Mouse (Mus musculus): ENCODE measurements around the gene Aqp1. TPM values are rescaled to one million over a fixed set of nuclear protein-coding genes. Genes with fewer than 3 reads are reported as not detected.

Gene Aqp1
- polyA plus RNA-seq, 1 experiment from 2014 or later, result 6.4 TPM

- no peak overlapping the region for H3K4me2 ChIP-seq (ENCODE audit: low read length)
These were observed 22.3 kb upstream of the Aqp1 start for GRCm38 (mm10) chr6:55313893-55314292.

DNA sequence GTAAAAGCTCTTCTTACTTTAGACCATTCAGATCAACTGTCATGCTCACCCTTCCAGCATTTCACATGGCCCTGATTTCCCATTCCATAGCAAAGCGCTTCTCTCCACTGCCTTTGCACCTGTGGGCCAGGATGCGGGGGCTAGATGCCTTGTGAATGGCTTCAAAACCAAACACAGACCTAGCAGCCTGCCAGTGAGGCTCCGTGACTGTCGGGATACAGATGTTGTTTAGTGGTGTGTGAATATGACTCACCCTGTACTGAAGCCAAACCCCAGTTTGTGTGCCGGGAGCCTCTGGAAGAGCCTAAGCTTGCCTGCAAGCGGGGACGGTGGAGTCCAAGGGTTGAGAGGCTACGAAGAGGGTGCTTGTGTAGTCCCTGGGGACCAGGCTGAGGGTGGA lies 21.6 kb upstream of the Aqp1 start:
- 83% methylated on average over 8 of the region's 8 CpGs for whole genome bisulfite sequencing
- ATAC-seq, result no peak
- no peaks in the 10 kb centered on the region; the same call in 1 of the 2 replicates for H3K4me1 ChIP-seq (replicated peaks; ENCODE audit: control insufficient read depth, insufficient read depth, low read length)

More at GRCm38 (mm10) chr6:55313893-55314292, 22.3 kb upstream of the Aqp1 start:
- Histone ChIP-seq H3K9ac (replicated peaks; ENCODE audit: low read depth, low read length) (no peak overlapping the region), H3K9me3 (ENCODE audit: control insufficient read depth, low read length) (no peaks in the 10 kb centered on the region), H3K27ac (ENCODE audit: low read length) (no peak overlapping the region), H3K36me3 (ENCODE audit: control insufficient read depth, insufficient read depth) (no peaks in the 10 kb centered on the region; the same call in 1 of the 2 replicates), H3K4me1 (replicated peaks; ENCODE audit: control insufficient read depth, insufficient read depth, low read length) (no peaks in the 10 kb centered on the region), H3K27me3 (replicated peaks; ENCODE audit: control insufficient read depth, insufficient read depth, low read length) (no peaks in the 10 kb centered on the region), H3K4me3 (replicated peaks; ENCODE audit: low read length) (no peak overlapping the region)
- WGBS, result over 99% methylated on average over 4 of the region's 4 CpGs
- no peak for ATAC-seq

GRCm38 (mm10) chr6:55318597-55318996 lies 17.6 kb upstream of the Aqp1 start:
- 94% methylated on average over 3 of the region's 3 CpGs for WGBS
- Histone ChIP-seq H3K36me3 (ENCODE audit: control insufficient read depth, insufficient read depth) (no peaks in the 10 kb centered on the region; the same call in 1 of the 2 replicates), H3K9me3 (ENCODE audit: control insufficient read depth, low read length) (no peaks in the 10 kb centered on the region), H3K4me2 (ENCODE audit: low read length) (no peak overlapping the region), H3K27me3 (replicated peaks; ENCODE audit: control insufficient read depth, insufficient read depth, low read length) (no peaks in the 10 kb centered on the region), H3K4me1 (replicated peaks; ENCODE audit: control insufficient read depth, insufficient read depth, low read length) (no peaks in the 10 kb centered on the region; the same call in 1 of the 2 replicates), H3K27ac (ENCODE audit: low read length) (no peak overlapping the region), H3K9ac (replicated peaks; ENCODE audit: low read depth, low read length) (no peak overlapping the region), H3K4me3 (replicated peaks; ENCODE audit: low read length) (no peak overlapping the region)
- no peak for ATAC-seq

More for the DNA sequence above, 21.6 kb upstream of the Aqp1 start:
- Histone ChIP-seq H3K9ac (replicated peaks; ENCODE audit: low read depth, low read length) (no peak overlapping the region), H3K4me3 (replicated peaks; ENCODE audit: low read length) (no peak overlapping the region), H3K4me2 (ENCODE audit: low read length) (no peak overlapping the region), H3K27me3 (replicated peaks; ENCODE audit: control insufficient read depth, insufficient read depth, low read length) (no peaks in the 10 kb centered on the region), H3K36me3 (ENCODE audit: control insufficient read depth, insufficient read depth) (no peaks in the 10 kb centered on the region; the same call in 1 of the 2 replicates), H3K27ac (ENCODE audit: low read length) (no peak overlapping the region), H3K9me3 (ENCODE audit: control insufficient read depth, low read length) (no peaks in the 10 kb centered on the region)

DNA sequence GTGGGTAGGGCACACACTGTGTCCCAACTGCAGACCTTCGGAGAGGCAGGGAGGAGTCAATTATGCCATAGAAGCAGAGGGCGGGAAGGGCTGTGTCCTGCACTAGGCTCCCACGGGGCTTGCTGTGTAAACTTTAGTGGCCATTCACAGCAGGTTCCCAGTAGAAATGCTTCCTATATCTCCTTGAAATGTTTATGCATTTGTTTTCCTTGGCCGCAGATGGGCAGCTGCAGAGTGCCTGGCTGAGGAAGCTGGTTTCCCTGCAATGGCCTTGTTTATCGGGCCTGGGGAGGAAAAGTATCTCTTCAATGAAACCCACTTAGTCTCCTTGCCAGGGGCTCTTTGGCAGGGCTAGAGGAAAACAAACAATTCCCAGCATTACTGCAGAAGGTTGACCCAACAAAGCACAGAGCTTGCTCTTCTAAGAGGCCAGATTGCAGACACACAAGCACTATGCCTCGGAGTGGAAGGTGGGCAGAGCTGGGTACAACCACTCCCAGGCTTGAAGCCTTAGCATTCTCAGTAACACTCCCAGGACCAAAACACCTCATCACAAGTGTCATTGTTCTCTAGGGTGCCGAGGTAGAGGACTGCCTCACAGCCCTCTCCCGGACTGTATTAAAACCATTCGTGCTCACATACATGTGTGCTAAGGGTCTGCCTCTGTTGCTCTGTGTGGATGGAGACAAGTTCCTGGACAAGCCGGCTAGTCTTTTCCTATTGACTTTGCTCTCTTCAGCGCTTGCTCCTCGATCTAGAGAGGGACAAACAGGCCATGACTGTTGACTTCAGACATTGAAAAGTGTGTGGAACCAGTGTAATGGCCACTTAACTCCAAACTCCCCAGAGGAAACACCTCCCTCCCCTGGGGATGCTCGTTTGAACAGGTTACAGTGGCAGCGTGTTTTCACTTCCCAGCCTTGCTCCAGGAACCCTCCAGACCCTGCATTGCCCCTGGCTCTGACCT lies 16.4 kb upstream of the Aqp1 start:
- Histone ChIP-seq H3K9ac (replicated peaks; ENCODE audit: low read depth, low read length) (no peak overlapping the region), H3K4me3 (replicated peaks; ENCODE audit: low read length) (no peak overlapping the region), H3K36me3 (ENCODE audit: control insufficient read depth, insufficient read depth) (no peaks in the 10 kb centered on the region; the same call in 1 of the 2 replicates), H3K27me3 (replicated peaks; ENCODE audit: control insufficient read depth, insufficient read depth, low read length) (no peaks in the 10 kb centered on the region), H3K27ac (ENCODE audit: low read length) (no peak overlapping the region), H3K4me2 (ENCODE audit: low read length) (no peak overlapping the region), H3K9me3 (ENCODE audit: control insufficient read depth, low read length) (no peaks in the 10 kb centered on the region), H3K4me1 (replicated peaks; ENCODE audit: control insufficient read depth, insufficient read depth, low read length) (no peaks in the 10 kb centered on the region; the same call in 1 of the 2 replicates)
- ATAC-seq, result no peak
- WGBS, result 73% methylated on average over 14 of the region's 14 CpGs

- Histone ChIP-seq H3K36me3 (ENCODE audit: control insufficient read depth, insufficient read depth) (no peaks in the 10 kb centered on the region; the same call in 1 of the 2 replicates), H3K27me3 (replicated peaks; ENCODE audit: control insufficient read depth, insufficient read depth, low read length) (no peaks in the 10 kb centered on the region), H3K9me3 (ENCODE audit: control insufficient read depth, low read length) (no peaks in the 10 kb centered on the region), H3K9ac (replicated peaks; ENCODE audit: low read depth, low read length) (no peak overlapping the region), H3K4me2 (ENCODE audit: low read length) (no peak overlapping the region), H3K27ac (ENCODE audit: low read length) (no peak overlapping the region), H3K4me3 (replicated peaks; ENCODE audit: low read length) (no peak overlapping the region), H3K4me1 (replicated peaks; ENCODE audit: control insufficient read depth, insufficient read depth, low read length) (no peaks in the 10 kb centered on the region; the same call in 1 of the 2 replicates)
- 80% methylated on average over 4 of the region's 4 CpGs for WGBS
- peak; percentile 24; the same call in 1 of the 2 replicates for ATAC-seq
These were observed 15.3 kb upstream of the Aqp1 start for GRCm38 (mm10) chr6:55320894-55321293.

- Histone ChIP-seq H3K4me3 (replicated peaks; ENCODE audit: low read length) (no peak overlapping the region), H3K9me3 (ENCODE audit: control insufficient read depth, low read length) (no peaks in the 10 kb centered on the region), H3K36me3 (ENCODE audit: control insufficient read depth, insufficient read depth) (no peaks in the 10 kb centered on the region; the same call in 1 of the 2 replicates), H3K27ac (ENCODE audit: low read length) (no peak overlapping the region), H3K27me3 (replicated peaks; ENCODE audit: control insufficient read depth, insufficient read depth, low read length) (no peaks in the 10 kb centered on the region), H3K4me2 (ENCODE audit: low read length) (no peak overlapping the region), H3K9ac (replicated peaks; ENCODE audit: low read depth, low read length) (no peak overlapping the region), H3K4me1 (replicated peaks; ENCODE audit: control insufficient read depth, insufficient read depth, low read length) (no peaks in the 10 kb centered on the region; the same call in 1 of the 2 replicates)
- 88% methylated on average over 6 of the region's 6 CpGs for WGBS
- ATAC-seq, result no peak
These were observed 14.7 kb upstream of the Aqp1 start for GRCm38 (mm10) chr6:55321518-55321917.

DNA sequence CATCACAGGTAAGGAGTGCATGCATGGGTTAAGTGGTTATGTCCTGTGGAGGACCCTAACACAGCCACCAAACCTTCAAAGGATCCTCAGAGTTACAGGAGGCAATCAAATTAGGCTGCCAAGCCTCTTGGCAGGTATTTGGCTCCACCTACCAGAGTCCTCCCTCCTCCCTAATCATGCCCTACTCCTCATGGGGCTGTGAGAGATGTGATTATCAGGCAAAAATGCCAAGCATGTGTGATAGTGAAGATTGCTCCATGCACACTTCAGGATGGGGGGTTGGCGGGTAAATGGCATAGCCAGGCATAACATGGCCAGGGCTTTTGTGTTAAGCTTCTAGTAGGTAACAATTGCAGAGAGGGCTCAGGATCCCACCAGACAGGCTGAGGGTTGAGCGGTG lies 13.3 kb upstream of the Aqp1 start:
- no peak overlapping the region for H3K4me3 ChIP-seq (replicated peaks; ENCODE audit: low read length)
- ATAC-seq, result no peak
- no peak overlapping the region for H3K9ac ChIP-seq (replicated peaks; ENCODE audit: low read depth, low read length)
- 93% methylated on average over 2 of the region's 2 CpGs for WGBS
- H3K4me2 ChIP-seq (ENCODE audit: low read length), result no peak overlapping the region
- H3K27me3 ChIP-seq (replicated peaks; ENCODE audit: control insufficient read depth, insufficient read depth, low read length), result no peaks in the 10 kb centered on the region
- H3K4me1 ChIP-seq (replicated peaks; ENCODE audit: control insufficient read depth, insufficient read depth, low read length), result no peaks in the 10 kb centered on the region; the same call in 1 of the 2 replicates
- H3K27ac ChIP-seq (ENCODE audit: low read length), result no peak overlapping the region
- no peaks in the 10 kb centered on the region; the same call in 1 of the 2 replicates for H3K36me3 ChIP-seq (ENCODE audit: control insufficient read depth, insufficient read depth)
- H3K9me3 ChIP-seq (ENCODE audit: control insufficient read depth, low read length), result no peaks in the 10 kb centered on the region

GRCm38 (mm10) chr6:55323908-55324634 lies 12.2 kb upstream of the Aqp1 start:
- Histone ChIP-seq H3K4me1 (replicated peaks; ENCODE audit: control insufficient read depth, insufficient read depth, low read length) (no peaks in the 10 kb centered on the region; the same call in 1 of the 2 replicates), H3K9me3 (ENCODE audit: control insufficient read depth, low read length) (no peaks in the 10 kb centered on the region), H3K9ac (replicated peaks; ENCODE audit: low read depth, low read length) (no peak overlapping the region), H3K4me3 (replicated peaks; ENCODE audit: low read length) (no peak overlapping the region), H3K4me2 (ENCODE audit: low read length) (no peak overlapping the region), H3K27me3 (replicated peaks; ENCODE audit: control insufficient read depth, insufficient read depth, low read length) (no peaks in the 10 kb centered on the region), H3K36me3 (ENCODE audit: control insufficient read depth, insufficient read depth) (no peaks in the 10 kb centered on the region), H3K27ac (ENCODE audit: low read length) (no peak overlapping the region)
- no peak for ATAC-seq
- 92% methylated on average over 17 of the region's 17 CpGs for WGBS

DNA sequence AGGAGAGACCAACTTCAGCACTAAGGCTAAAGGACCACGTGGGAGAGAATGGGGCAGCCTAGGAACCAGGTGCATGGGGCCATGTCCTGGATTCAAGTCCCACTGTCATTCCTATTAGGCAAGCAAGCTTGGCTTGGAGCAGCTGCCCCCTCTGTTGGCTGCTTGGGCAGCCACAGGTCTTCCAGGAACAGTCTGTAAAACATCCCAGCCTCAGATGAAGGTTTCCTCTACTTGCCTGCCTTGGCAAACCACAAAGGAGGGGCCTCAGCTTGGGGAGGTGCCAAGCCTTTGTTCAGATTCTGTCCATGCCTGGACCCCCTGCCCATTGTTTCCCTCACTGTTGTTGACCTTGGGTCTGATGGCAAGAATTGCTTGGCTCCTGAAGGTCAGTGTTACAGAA lies 11.4 kb upstream of the Aqp1 start:
- Histone ChIP-seq H3K27me3 (replicated peaks; ENCODE audit: control insufficient read depth, insufficient read depth, low read length) (no peaks in the 10 kb centered on the region), H3K4me3 (replicated peaks; ENCODE audit: low read length) (no peak overlapping the region), H3K9me3 (ENCODE audit: control insufficient read depth, low read length) (no peaks in the 10 kb centered on the region), H3K27ac (ENCODE audit: low read length) (no peak overlapping the region), H3K9ac (replicated peaks; ENCODE audit: low read depth, low read length) (no peak overlapping the region), H3K36me3 (ENCODE audit: control insufficient read depth, insufficient read depth) (no peaks in the 10 kb centered on the region), H3K4me1 (replicated peaks; ENCODE audit: control insufficient read depth, insufficient read depth, low read length) (no peaks in the 10 kb centered on the region), H3K4me2 (ENCODE audit: low read length) (no peak overlapping the region)
- ATAC-seq, result no peak
- WGBS, result 78% methylated on average over 1 of the region's 1 CpGs
